Mouse (Mus musculus): ENCODE results near the gene Nmrk1.
A peak's percentile ranks its signal among the peaks of the same experiment; 100 is the strongest.
"Not testable (repeated sequence)": the region's sequence is repeated elsewhere in the genome, so short reads cannot be mapped to it uniquely, and the experiment has no call there.

The Nmrk1 gene

GRCm38 (mm10) chr19:18631644-18632219 is at the start of gene Nmrk1, which contains the start of gene Ostf1:
Gene Nmrk1, plus strand, starts transcription at chr19:18631950.
Gene Ostf1, minus strand, starts transcription at chr19:18631823.
- DNase-seq = peak; percentile 99

GRCm38 (mm10) chr19:18582226-18582625 is 49.5 kb upstream of the Nmrk1 start:
- DNase-seq = no peak

GRCm38 (mm10) chr19:18582887-18583286 is 48.9 kb upstream of the Nmrk1 start:
- no peak for DNase-seq

GRCm38 (mm10) chr19:18583706-18584105 is 48.0 kb upstream of the Nmrk1 start:
- no peak for DNase-seq

- no peak for DNase-seq
Measured at GRCm38 (mm10) chr19:18584621-18585020, 47.1 kb upstream of the Nmrk1 start.

- no peak for DNase-seq
Measured at GRCm38 (mm10) chr19:18587118-18587517, 44.6 kb upstream of the Nmrk1 start.

GRCm38 (mm10) chr19:18588243-18588642 is 43.5 kb upstream of the Nmrk1 start:
- no peak for DNase-seq

GRCm38 (mm10) chr19:18588801-18589200 is 42.9 kb upstream of the Nmrk1 start:
- not testable (repeated sequence) for DNase-seq

- DNase-seq = no peak
Measured at GRCm38 (mm10) chr19:18589276-18589675, 42.5 kb upstream of the Nmrk1 start.

GRCm38 (mm10) chr19:18590234-18590633 is 41.5 kb upstream of the Nmrk1 start:
- no peak for DNase-seq

- DNase-seq = no peak
Measured at GRCm38 (mm10) chr19:18590942-18591354, 40.8 kb upstream of the Nmrk1 start.

GRCm38 (mm10) chr19:18592919-18593318 is 38.8 kb upstream of the Nmrk1 start:
- no peak for DNase-seq

- no peak for DNase-seq
Measured at GRCm38 (mm10) chr19:18593722-18594121, 38.0 kb upstream of the Nmrk1 start.

- no peak for DNase-seq
Measured at GRCm38 (mm10) chr19:18596876-18597275, 34.9 kb upstream of the Nmrk1 start.

GRCm38 (mm10) chr19:18597772-18598171 is 34.0 kb upstream of the Nmrk1 start:
- no peak for DNase-seq

- no peak for DNase-seq
Measured at GRCm38 (mm10) chr19:18598265-18598926, 33.4 kb upstream of the Nmrk1 start.

GRCm38 (mm10) chr19:18599051-18599450 is 32.7 kb upstream of the Nmrk1 start:
- DNase-seq = no peak

- no peak for DNase-seq
Measured at GRCm38 (mm10) chr19:18599650-18600049, 32.1 kb upstream of the Nmrk1 start.

- no peak for DNase-seq
Measured at GRCm38 (mm10) chr19:18600611-18601010, 31.1 kb upstream of the Nmrk1 start.

- DNase-seq = no peak
Measured at GRCm38 (mm10) chr19:18603011-18603410, 28.7 kb upstream of the Nmrk1 start.

GRCm38 (mm10) chr19:18607907-18608306 is 23.8 kb upstream of the Nmrk1 start:
- DNase-seq = no peak

- no peak for DNase-seq
Measured at GRCm38 (mm10) chr19:18608975-18609374, 22.8 kb upstream of the Nmrk1 start.

- no peak for DNase-seq
Measured at GRCm38 (mm10) chr19:18614337-18614736, 17.4 kb upstream of the Nmrk1 start.

- no peak for DNase-seq
Measured at GRCm38 (mm10) chr19:18615680-18616240, 16.0 kb upstream of the Nmrk1 start.
